Mouse (Mus musculus) lung, embryonic 14.5 days (tissue): ENCODE results near the gene Folr1. TPM values are rescaled to one million over a fixed set of nuclear protein-coding genes. Genes with fewer than 3 reads are reported as not detected.
A peak's percentile ranks its signal among the peaks of the same experiment; 100 is the strongest.

Experiments used
- ATAC-seq: fragments of 200-750 bp; cut with Nextera tagmentation; 2 replicates; pipeline ENCODE4 v1.8.0; 2017; ENCODE audit warnings: mild to moderate bottlenecking, moderate TSS enrichment, moderate library complexity; ENCODE audit not compliant: insufficient read depth
- DNase-seq: peaks from one replicate; pipeline ENCODE4 v3.0.0-alpha.2; 2015
- H3K27ac ChIP-seq: fragments of 300-500 bp; sonication (generic); 2 replicates; pipeline ENCODE4 v1.5.1; 2014; ENCODE audit warnings: low read depth, mild to moderate bottlenecking, moderate library complexity
- H3K27me3 ChIP-seq: fragments of 300-500 bp; sonication (generic); 2 replicates; pipeline ENCODE4 v1.6.1; 2014; ENCODE audit warnings: low read length, control low read depth; ENCODE audit not compliant: insufficient read depth
- H3K36me3 ChIP-seq: fragments of 300-500 bp; sonication (generic); 2 replicates; pipeline ENCODE4 v1.6.1; 2014; ENCODE audit warnings: control low read depth; ENCODE audit not compliant: insufficient read depth
- H3K4me1 ChIP-seq: fragments of 300-500 bp; sonication (generic); 2 replicates; pipeline ENCODE4 v1.6.1; 2014; ENCODE audit warnings: antibody characterized with exemption, control low read depth; ENCODE audit not compliant: insufficient read depth
- H3K4me2 ChIP-seq: fragments of 300-500 bp; sonication (generic); 2 replicates; pipeline ENCODE4 v1.6.1; 2014; ENCODE audit warnings: mild to moderate bottlenecking
- H3K4me3 ChIP-seq: fragments of 300-500 bp; sonication (generic); 2 replicates; pipeline ENCODE4 v1.5.1; 2014; ENCODE audit warnings: low read depth, low read length
- H3K9ac ChIP-seq: fragments of 300-500 bp; sonication (generic); 2 replicates; pipeline ENCODE4 v1.6.1; 2014
- H3K9me3 ChIP-seq: fragments of 300-500 bp; sonication (generic); 2 replicates; pipeline ENCODE4 v1.6.1; 2016; ENCODE audit warnings: low read depth, low read length, control low read depth
- CTCF ChIP-seq: IDR thresholded peaks from 2 replicates; pipeline ENCODE4 v1.5.1; 2016; ENCODE audit warnings: antibody characterized with exemption, low read depth
- WGBS: fragments of 180-500 bp; shearing (Covaris S2); extraction: QIAGEN DNeasy Blood & Tissue Kit; methylation state at CpG from one replicate; pipeline ENCODE4 v1.1.7; 2014; 5-methylcytosine and 5-hydroxymethylcytosine counted together
- polyA plus RNA-seq: library from polyadenylated mRNA; unstranded; fragments of >200 nt; fragmentation: Nextera tagmentation; extraction: Ambion mirVana; gene quantifications from 2 replicates; pipeline ENCODE4 v1.2.1, GENCODE M21; 2014

Folr1 gene
- polyA plus RNA-seq, 1 experiment from 2014 or later, result 0.20 TPM

DNA sequence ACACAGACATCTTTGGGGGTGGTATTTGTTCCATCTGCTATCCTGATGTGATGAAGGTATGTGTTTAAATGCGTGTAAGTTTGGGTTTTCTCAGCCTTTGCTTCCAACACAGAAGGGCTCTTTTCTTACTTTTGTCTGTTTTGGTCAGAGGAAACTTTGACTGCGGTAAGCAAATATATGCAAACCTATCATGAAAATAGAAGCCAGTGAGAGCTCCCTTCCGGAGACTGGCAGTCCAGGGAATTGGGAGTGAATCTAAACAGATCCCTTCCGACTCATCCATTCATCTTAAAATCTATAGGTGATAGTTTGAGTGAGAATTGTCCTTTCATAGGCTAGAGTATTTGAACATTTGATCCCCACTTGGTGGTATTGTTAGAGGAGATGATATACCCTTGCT, 17.9 kb upstream of the Folr1 start:
- TF ChIP-seq CTCF, result no peak
- Histone ChIP-seq H3K9ac (no peak overlapping the region), H3K4me2 (no peak overlapping the region), H3K36me3 (no peaks in the 10 kb centered on the region), H3K4me1 (no peaks in the 10 kb centered on the region), H3K4me3 (no peak overlapping the region), H3K27ac (no peak overlapping the region), H3K9me3 (no peaks in the 10 kb centered on the region), H3K27me3 (no peaks in the 10 kb centered on the region)
- DNase-seq (no peak), ATAC-seq (no peak)
- 73% methylated on average over 4 of the region's 4 CpGs for WGBS

DNA sequence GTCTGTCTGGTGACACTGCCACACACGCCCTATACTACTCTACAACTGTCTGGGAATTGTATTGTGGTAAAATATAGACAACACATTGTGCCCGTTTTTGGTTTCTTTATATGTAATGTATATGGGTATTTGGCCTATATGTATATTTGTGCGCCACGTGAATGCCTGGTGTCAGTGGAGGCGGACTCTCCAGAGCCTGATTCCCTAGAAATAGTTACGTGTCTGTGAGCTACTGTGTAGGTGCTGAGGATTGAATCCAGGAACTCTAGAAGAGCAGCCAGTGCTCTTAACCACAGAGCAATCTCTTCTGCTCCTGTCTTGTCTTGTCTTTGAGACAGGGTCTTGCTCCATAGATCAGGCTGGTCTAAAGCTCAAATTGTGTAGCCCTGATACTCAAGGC, 15.7 kb upstream of the Folr1 start:
- Histone ChIP-seq H3K27me3 (no peaks in the 10 kb centered on the region), H3K4me3 (no peak overlapping the region), H3K4me1 (no peaks in the 10 kb centered on the region), H3K4me2 (no peak overlapping the region), H3K36me3 (no peaks in the 10 kb centered on the region), H3K9me3 (no peaks in the 10 kb centered on the region), H3K27ac (no peak overlapping the region), H3K9ac (no peak overlapping the region)
- TF ChIP-seq CTCF, result no peak
- DNase-seq (no peak), ATAC-seq (no peak)
- WGBS, result 80% methylated on average over 6 of the region's 6 CpGs

DNA sequence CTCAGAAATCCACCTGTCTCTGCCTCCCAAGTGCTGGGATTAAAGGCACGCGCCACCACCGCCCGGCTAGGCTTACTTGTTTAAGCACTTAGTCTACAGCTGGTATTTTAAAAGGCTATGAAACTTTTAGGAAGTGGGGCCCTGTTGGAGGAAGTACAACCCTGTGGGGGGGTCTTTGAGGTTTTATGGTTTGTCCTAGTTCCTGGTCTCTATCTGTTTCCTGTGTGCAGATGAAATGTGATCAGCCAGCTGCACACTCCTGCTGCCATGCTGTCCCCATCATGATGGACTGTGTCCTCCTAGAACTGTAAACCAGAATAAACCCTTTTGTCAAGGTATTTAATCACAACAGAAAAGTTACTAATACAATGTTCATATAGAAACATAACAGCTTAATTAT, 13.6 kb upstream of the Folr1 start:
- Histone ChIP-seq H3K27ac (no peak overlapping the region), H3K36me3 (no peaks in the 10 kb centered on the region), H3K4me1 (no peaks in the 10 kb centered on the region), H3K27me3 (no peaks in the 10 kb centered on the region), H3K9ac (no peak overlapping the region), H3K4me3 (no peak overlapping the region), H3K4me2 (no peak overlapping the region), H3K9me3 (no peaks in the 10 kb centered on the region)
- DNase-seq, result no peak
- ATAC-seq, result no peak
- 95% methylated on average over 4 of the region's 4 CpGs for WGBS
- no peak for TF ChIP-seq CTCF

DNA sequence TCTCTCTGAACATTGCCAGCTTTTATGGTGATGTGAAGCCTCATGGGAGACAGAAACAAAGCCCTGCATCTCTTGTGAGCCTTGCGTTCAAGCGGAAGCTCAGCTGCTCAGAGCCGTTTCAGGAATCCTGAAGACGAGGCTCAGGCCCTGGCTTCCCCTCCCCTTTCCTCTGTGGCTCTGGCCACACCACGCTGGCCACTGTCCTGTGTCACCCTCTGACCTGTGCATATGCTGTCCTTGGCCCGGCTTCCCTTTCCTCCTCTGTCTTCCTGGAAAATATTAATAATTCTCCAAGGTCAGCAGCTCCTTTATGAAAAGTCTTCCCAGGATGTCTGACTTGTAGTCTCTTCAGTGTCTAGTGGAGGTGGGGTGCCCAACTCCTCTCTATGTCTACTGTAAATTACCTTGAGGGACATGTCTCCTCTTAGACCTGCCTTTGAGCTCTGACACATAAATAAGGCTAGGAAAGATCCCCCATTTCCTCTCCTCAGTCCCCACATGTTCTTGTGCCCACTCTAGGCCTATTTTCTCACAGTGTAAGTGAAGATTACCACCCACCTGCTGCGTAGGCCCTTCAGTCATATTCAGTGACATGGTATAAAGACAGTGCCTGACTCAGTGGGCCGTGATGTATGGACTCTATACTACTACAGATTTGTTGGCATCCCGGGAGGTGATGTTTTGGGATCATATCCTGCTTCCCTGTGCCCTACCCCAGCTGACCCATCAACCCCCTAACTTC, 12.0 kb upstream of the Folr1 start:
- Histone ChIP-seq H3K27me3 (no peaks in the 10 kb centered on the region), H3K36me3 (no peaks in the 10 kb centered on the region), H3K4me3 (no peak overlapping the region), H3K9me3 (no peaks in the 10 kb centered on the region), H3K9ac (no peak overlapping the region; the same call in 1 of the 2 replicates), H3K27ac (no peak overlapping the region), H3K4me2 (no peak overlapping the region), H3K4me1 (no peaks in the 10 kb centered on the region)
- ATAC-seq, result no peak
- DNase-seq, result no peak
- 63% methylated on average over 9 of the region's 9 CpGs for WGBS
- no peak for TF ChIP-seq CTCF

DNA sequence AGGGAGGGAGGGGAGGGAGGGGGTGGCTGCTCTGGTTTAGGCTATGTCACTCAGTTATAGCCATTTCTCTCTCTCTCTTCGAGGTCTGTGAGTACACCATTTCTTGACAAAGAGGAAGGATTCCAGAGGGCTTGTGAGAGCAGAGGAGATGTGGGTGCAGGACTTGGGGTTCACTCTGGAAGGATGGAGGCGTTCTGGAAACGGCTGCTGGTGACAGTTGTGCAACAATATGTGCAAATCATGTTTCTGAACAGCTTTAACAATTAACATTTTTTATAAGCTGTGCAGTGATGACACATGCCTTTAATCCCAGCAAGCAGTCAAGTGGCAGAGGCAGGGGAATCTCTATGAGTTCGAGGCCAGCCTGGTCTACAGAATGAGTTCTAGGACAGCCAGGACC, 10.3 kb upstream of the Folr1 start:
- no peak overlapping the region for H3K4me2 ChIP-seq
- no peak overlapping the region for H3K4me3 ChIP-seq
- H3K36me3 ChIP-seq, result no peaks in the 10 kb centered on the region
- no peaks in the 10 kb centered on the region for H3K4me1 ChIP-seq
- WGBS, result 66% methylated on average over 4 of the region's 4 CpGs
- TF ChIP-seq CTCF, result no peak
- no peaks in the 10 kb centered on the region for H3K27me3 ChIP-seq
- DNase-seq, result no peak
- no peak overlapping the region for H3K27ac ChIP-seq
- H3K9ac ChIP-seq, result no peak overlapping the region
- no peak for ATAC-seq
- H3K9me3 ChIP-seq, result no peaks in the 10 kb centered on the region

DNA sequence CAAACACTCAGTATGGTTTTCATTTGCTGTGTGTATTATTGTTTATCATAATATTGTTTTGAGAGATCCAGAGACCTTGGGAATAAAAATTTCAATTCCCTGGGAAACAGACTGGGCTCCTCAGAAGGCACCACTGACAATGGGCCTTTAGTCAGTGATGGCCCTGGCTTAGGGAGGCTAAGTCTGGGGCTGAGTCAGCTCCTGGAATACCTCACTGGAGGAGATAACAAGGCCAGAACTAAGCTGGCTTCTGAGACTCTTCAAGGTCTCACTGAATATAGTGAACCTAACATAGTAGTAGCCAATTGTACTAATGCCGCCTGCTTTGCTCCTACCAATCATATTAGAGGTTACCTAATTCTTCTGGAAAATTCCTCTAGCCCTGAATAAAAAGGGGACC, 5.4 kb upstream of the Folr1 start:
- DNase-seq (no peak), ATAC-seq (no peak)
- Histone ChIP-seq H3K27ac (no peak overlapping the region), H3K4me1 (no peaks in the 10 kb centered on the region), H3K9ac (no peak overlapping the region), H3K36me3 (no peaks in the 10 kb centered on the region), H3K4me3 (no peak overlapping the region), H3K27me3 (no peaks in the 10 kb centered on the region), H3K4me2 (no peak overlapping the region), H3K9me3 (no peaks in the 10 kb centered on the region)
- 88% methylated on average over 1 of the region's 1 CpGs for WGBS
- TF ChIP-seq CTCF, result no peak

DNA sequence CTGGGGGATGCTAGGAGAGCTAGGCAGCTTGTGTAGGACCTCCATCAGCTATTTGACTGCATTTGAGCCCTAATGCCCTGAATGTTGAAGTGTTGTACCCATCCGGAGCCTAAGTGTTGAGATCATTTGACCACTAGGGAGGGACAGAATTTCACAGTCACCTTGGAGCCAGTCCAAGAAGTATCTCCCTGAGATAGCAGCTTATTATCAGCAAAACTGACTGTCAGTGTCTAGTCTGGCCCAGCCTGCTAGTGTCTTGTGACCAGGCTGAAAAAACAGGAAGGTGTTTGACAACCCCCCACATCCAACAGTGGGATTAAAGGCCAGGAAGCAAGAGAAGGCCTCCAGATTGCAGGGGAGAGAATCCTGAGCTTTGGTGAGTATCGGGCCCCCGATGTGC, 708 bp upstream of the Folr1 start:
- H3K9me3 ChIP-seq, result no peaks in the 10 kb centered on the region
- TF ChIP-seq CTCF, result no peak
- no peak overlapping the region for H3K4me2 ChIP-seq
- no peaks in the 10 kb centered on the region for H3K27me3 ChIP-seq
- H3K36me3 ChIP-seq, result no peaks in the 10 kb centered on the region
- H3K4me1 ChIP-seq, result no peaks in the 10 kb centered on the region
- peak overlapping the region; percentile 33; the same call in 1 of the 2 replicates for H3K27ac ChIP-seq
- no peak overlapping the region for H3K4me3 ChIP-seq
- peak; percentile 55 for DNase-seq
- WGBS, result 36% methylated on average over 3 of the region's 3 CpGs
- peak; percentile 58; the same call in 1 of the 2 replicates for ATAC-seq
- H3K9ac ChIP-seq, result no peak overlapping the region
